Mouse (Mus musculus) left cerebral cortex, postnatal 25 days (tissue): Measurements from ENCODE around the gene Pecam1. TPM values are rescaled to one million over a fixed set of nuclear protein-coding genes. Genes with fewer than 3 reads are reported as not detected.
A peak's percentile ranks its signal among the peaks of the same experiment; 100 is the strongest.
"Not testable (repeated sequence)": the region's sequence is repeated elsewhere in the genome, so short reads cannot be mapped to it uniquely, and the experiment has no call there.

Experiments used
- DNase-seq, 2 experiments: peaks; one replicate each; pipeline ENCODE4 v3.0.0; 2022; ENCODE audit warnings: low spot score in 2 of 2, mixed read lengths in 1 of 2
- intact Hi-C: fragments of 180-260 bp; cut with DNase I; formaldehyde crosslinking; loops from one replicate; pipeline ENCODE4 v1.15.1; 2025
- total RNA-seq, 2 experiments: library from RNA; stranded (reverse); gene quantifications; 2 replicates each; pipeline ENCODE4 v1.2.3; 2021

Gene Pecam1
- total RNA-seq, 2 experiments from 2014 or later: 16.2 to 18.0 TPM

DNA sequence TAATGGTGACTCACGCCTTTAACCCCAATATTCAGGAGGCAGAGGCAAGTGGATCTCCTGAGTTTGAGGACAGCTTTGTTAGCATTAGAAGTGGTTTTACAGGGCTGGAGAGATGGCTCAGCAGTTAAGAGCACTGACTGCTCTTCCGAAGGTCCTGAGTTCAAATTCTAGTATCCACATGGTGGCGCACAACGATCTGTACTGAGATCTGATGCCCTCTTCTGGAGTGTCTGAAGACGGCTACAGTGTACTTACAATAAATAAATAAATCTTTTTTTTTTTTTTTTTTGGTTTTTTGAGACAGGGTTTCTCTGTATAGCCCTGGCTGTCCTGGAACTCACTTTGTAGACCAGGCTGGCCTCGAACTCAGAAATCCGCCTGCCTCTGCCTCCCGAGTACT, 9.7 kb downstream of the Pecam1 start:
- not testable (repeated sequence) for DNase-seq
- intact Hi-C loops: loop anchor here (10.0 kb wide), 2 partner anchors 236 to 336 kb away; no protein-coding TSS in a partner anchor

DNA sequence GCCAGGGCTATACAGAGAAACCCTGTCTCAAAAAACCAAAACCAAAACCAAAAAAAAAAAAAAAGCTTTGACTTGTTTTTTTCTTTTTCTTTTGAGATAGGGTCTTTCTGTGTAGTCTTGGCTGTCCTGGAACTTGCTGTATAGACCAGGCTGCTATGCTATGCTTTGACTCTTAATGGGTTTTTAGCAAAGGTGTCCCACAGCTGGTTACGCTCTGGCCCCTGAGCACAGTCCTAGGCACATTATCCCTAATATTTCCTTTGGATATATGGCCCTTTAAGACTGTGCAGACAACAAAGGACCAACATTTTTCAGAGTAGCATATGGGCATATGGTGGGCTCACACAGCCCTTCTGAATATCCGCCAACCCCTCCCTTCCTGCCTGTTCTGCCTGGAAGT, 11.3 kb downstream of the Pecam1 start:
- no peak for DNase-seq
- intact Hi-C loops: loop anchor here (5.0 kb wide), 1 partner anchor 52 kb away; no protein-coding TSS in a partner anchor

GRCm38 (mm10) chr11:106737178-106737621, 13.2 kb downstream of the Pecam1 start:
- intact Hi-C loops: loop anchor here (5.0 kb wide), 1 partner anchor 50 kb away; no protein-coding TSS in a partner anchor
- DNase-seq: peak; percentile 37 to 42

- no peak for DNase-seq
- intact Hi-C loops: loop anchor here (5.0 kb wide), 1 partner anchor 49 kb away; no protein-coding TSS in a partner anchor
Measured at GRCm38 (mm10) chr11:106736614-106737013, 13.8 kb downstream of the Pecam1 start.

DNA sequence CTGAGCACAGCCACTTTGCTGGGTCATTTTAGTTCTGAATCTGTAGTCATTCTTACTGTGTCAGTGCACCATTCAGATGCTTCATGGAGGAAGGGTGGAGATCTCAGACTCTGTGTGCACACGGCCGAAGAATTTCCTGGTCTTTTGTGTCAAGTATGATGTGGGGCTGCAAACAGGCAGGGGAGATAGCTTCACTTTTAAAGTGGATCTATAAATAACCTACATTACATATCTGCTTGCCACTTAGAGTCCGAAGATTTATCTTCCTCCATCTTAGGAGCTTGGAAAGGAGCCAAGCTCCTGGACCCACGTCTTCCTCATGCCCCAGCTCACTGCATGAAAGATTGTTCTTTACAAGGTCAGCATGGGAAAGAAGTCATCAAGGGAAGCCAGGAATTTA, 19.7 kb downstream of the Pecam1 start:
- intact Hi-C loops: no loop called here
- no peak for DNase-seq

DNA sequence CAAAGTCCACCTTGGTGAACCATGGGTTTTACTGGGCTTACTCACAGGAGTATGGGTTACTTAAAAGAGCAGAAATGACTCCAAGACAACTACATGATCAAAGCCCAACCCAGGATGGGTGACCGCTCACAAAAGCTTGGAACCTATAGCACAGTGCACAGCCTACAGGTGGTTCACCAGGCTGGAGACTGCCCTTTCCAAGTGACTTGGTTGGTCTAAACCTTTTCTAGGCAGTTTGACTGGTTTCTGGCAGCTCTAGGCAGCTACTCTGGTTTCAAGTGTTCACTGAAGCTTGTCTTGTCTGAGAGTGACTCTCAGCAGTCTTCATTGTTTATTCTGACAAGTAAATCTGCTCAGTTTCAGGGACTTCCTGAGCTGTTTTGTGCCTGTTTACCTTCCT, 20.8 kb downstream of the Pecam1 start:
- DNase-seq: no peak
- intact Hi-C loops: no loop called here

- intact Hi-C loops: no loop called here
- DNase-seq: no peak
Measured at GRCm38 (mm10) chr11:106728402-106729366, 21.7 kb downstream of the Pecam1 start.

DNA sequence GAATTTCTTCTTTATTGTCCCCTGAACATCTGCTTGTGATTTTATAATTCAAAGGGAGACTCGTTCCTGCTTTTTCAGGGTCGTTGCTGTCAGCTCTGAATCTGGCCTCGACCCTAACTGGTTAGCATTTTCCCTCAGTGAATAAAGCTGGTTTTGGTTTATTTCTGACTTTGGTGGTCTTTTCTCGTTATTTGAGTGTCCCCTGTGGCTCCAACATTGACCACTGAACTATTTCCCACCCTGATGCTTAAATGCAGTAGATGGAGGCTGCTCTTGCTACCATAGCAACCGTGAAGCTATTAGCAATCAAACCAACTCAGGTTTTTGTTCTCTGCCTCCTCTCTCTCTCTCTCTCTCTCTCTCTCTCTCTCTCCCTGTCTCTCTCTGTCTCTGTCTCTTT, 22.5 kb downstream of the Pecam1 start:
- intact Hi-C loops: no loop called here
- DNase-seq: no peak

GRCm38 (mm10) chr11:106724916-106725235, 25.6 kb downstream of the Pecam1 start:
- DNase-seq, intact Hi-C loops: not testable (repeated sequence)

- intact Hi-C loops: no loop called here
- DNase-seq: no peak
Measured at GRCm38 (mm10) chr11:106724176-106724915, 26.1 kb downstream of the Pecam1 start.

DNA sequence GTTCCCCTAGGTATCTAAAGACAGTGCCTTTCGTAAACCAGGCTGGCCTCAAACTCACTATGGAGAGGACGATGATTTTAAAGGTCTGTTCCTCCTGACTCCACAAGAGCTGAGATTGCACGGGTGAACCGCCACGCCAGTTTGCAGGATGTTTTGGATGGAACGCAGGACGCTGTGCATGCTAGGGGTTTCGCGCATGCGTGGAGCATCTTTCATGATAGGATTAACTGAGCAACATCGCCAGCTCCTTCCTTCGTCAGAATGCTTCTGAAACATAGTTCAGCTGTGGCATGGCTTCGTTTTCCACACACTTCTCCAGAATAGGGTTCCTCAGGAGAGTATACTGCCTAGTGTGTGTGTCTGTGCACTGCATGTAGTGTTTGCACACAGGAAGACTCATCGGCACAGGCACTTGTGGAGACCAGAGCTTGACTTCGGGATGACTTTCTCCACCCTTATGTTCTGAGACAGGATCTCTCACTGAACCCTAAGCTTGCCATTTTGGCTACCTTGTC, 26.8 kb downstream of the Pecam1 start:
- intact Hi-C loops: no loop called here
- DNase-seq: no peak

- intact Hi-C loops: no loop called here
- DNase-seq: no peak
Measured at GRCm38 (mm10) chr11:106722831-106723361, 27.5 kb downstream of the Pecam1 start.

- DNase-seq: no peak
- intact Hi-C loops: no loop called here
Measured at GRCm38 (mm10) chr11:106720379-106720778, 30.0 kb downstream of the Pecam1 start.

DNA sequence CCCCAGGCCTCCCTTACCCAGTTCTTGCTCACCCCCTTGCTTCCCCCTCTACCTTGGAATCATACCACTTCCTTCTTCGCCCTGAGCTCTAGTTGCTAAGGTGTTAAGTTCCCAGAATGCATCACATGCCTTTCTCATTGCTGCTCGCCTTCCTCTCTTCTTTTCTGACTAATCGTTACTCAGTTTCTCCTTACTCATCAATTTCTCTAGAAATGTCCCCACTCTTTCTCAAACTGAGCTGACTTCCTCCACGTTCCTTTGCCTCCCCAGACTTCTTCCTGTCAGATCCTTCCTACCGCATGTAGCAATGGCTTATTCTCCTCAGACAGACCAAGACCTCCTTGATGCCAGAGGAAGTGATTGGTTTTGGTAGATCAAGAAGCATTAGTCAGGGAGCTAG, 33.9 kb downstream of the Pecam1 start:
- DNase-seq: no peak
- intact Hi-C loops: no loop called here

- intact Hi-C loops: no loop called here
- peak in 1 of 2 experiments; percentile 6 for DNase-seq
Measured at GRCm38 (mm10) chr11:106715066-106715465, 35.4 kb downstream of the Pecam1 start.

GRCm38 (mm10) chr11:106710789-106711188, 39.6 kb downstream of the Pecam1 start:
- intact Hi-C loops: no loop called here
- no peak for DNase-seq

DNA sequence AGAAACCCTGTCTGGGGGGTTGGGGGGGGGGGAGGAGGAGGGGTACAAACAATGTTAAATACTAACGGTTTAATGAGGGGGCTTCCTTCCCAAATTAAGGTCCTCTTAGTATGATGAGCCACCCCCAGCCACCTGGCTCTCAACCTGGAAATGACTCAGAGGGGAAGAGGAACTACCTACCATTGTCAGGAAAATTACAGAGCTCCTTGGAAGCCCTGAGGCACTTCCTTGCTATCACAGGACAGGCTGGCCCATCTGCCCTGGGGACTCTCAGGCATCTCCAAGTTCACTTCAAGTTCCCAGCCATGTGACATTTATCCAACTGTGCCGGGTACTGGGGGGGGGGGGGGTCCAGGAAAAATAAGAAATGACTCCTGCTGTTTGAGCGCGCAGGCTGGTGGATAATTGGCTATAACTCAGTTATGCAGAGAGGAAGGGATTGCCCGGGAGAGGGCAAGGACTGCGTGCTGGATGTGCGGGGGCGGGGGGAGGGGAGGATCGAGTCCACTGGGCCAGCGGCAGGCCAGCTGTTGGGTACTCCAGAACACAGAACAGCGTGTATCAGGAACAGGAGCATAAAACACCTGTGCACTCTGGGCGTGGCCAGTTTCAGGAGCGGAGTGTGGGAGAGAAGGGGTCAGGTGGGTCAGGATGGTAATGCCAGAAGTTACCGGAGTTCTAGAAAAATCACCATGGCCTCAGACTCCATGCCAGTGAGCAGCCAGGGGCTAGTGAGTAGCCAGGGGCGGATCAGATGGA, 41.0 kb downstream of the Pecam1 start:
- DNase-seq: no peak
- intact Hi-C loops: no loop called here

- no peak for DNase-seq
Measured at GRCm38 (mm10) chr11:106707866-106708265, 42.6 kb downstream of the Pecam1 start.

DNA sequence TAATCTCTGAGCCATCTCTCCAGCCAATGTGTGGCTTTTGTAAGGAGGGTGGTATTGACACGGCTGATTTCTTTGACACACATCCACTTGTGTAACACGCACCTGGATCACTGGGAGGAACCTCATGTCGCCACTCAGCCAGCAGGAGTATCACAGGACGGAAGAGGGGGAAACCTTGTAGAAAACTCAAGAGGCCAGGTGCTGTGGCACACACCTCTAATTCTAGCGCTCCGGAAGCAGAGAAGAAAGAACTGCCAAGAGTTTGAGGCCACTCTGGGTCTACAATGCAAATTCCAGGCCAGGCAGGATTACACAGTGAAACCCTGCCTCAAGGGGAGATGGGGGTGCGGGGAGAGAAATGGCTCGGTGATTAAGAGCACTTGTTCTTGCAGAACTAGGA, 43.3 kb downstream of the Pecam1 start:
- DNase-seq: no peak
- intact Hi-C loops: no loop called here

More at GRCm38 (mm10) chr11:106707866-106708265, 42.6 kb downstream of the Pecam1 start:
- intact Hi-C loops: no loop called here
